In genomic region chr15:99703104-99703503, GRCm38 (mm10) we compare ENCODE assay signal across 9 mouse cellular contexts. TPM values are rescaled to one million over a fixed set of nuclear protein-coding genes. Genes with fewer than 3 reads are reported as not detected.
A peak's percentile ranks its signal among the peaks of the same experiment; 100 is the strongest.
DNase-seq lines count a peak whose midpoint lies in the region; ATAC-seq lines count a peak whose summit lies in the region.
"Had no signal": no experiment of that assay in that cellular context is flagged by ENCODE, and none has a peak within 500 bp of the region (broad histone marks: within the 10 kb centered on the region; RNA-seq: fewer than 3 reads in every experiment).

No protein-coding gene starts in this region.

- peaks cover 17% of the 10 kb centered on the region for H3K27me3 ChIP-seq in megakaryocyte, embryonic 14.5 days (replicated peaks)
- H3K27me3 ChIP-seq in limb, embryonic 13.5 days = peaks cover 7% of the 10 kb centered on the region
- no peaks in the 10 kb centered on the region for H3K27me3 ChIP-seq in stomach, embryonic 15.5 days (replicated peaks)

- no peaks in the 10 kb centered on the region for H3K9me3 ChIP-seq in megakaryocyte, embryonic 14.5 days
- no peaks in the 10 kb centered on the region for H3K9me3 ChIP-seq in limb, embryonic 13.5 days
- H3K9me3 ChIP-seq in stomach, embryonic 15.5 days = no peaks in the 10 kb centered on the region

- ATAC-seq in megakaryocyte, adult 5-6 weeks (ENCODE audit: poor library complexity, severe bottlenecking) = no peak
- ATAC-seq in limb, embryonic 13.5 days (ENCODE audit: low FRiP score, low read depth) = no peak
- ATAC-seq in stomach, embryonic 15.5 days (ENCODE audit: insufficient read depth, low FRiP score, low read depth) = no peak

- H3K9ac ChIP-seq in limb, embryonic 13.5 days = peak overlapping the region; percentile 96
- no peak overlapping the region for H3K9ac ChIP-seq in stomach, embryonic 15.5 days

- peak overlapping the region; percentile 95; the same call in 1 of the 2 replicates for H3K27ac ChIP-seq in limb, embryonic 13.5 days
- peak overlapping the region; percentile 95 for H3K27ac ChIP-seq in stomach, embryonic 15.5 days
- H3K27ac ChIP-seq: macrophage had no signal

- WGBS in limb, embryonic 13.5 days = 66% methylated on average over 9 of the region's 9 CpGs
- WGBS in stomach, embryonic 15.5 days = 61% methylated on average over 9 of the region's 9 CpGs

- peaks cover 38% of the 10 kb centered on the region for H3K36me3 ChIP-seq in megakaryocyte, embryonic 14.5 days (replicated peaks; ENCODE audit: low read length)
- H3K36me3 ChIP-seq in limb, embryonic 13.5 days = peaks cover 43% of the 10 kb centered on the region
- H3K36me3 ChIP-seq in stomach, embryonic 15.5 days = peaks cover 22% of the 10 kb centered on the region

- DNase-seq in adrenal gland, adult 2 months = peak; percentile 37
- DNase-seq in adrenal gland, postnatal 4 days (ENCODE audit: low spot score in 2 of 2) = no peak
- no peak for DNase-seq in cerebellum, adult 18-20 months
- DNase-seq in spleen, postnatal 36 days (ENCODE audit: low spot score in 2 of 2) = no peak

- H3K4me3 ChIP-seq in megakaryocyte, embryonic 14.5 days (replicated peaks) = peak overlapping the region; percentile 95
- H3K4me3 ChIP-seq in limb, embryonic 13.5 days = peak overlapping the region; percentile 81
- peak overlapping the region; percentile 87 for H3K4me3 ChIP-seq in stomach, embryonic 15.5 days (replicated peaks)

- H3K4me1 ChIP-seq in megakaryocyte, embryonic 14.5 days = peaks cover 46% of the 10 kb centered on the region
- H3K4me1 ChIP-seq in limb, embryonic 13.5 days = peaks cover 29% of the 10 kb centered on the region
- peaks cover 17% of the 10 kb centered on the region for H3K4me1 ChIP-seq in stomach, embryonic 15.5 days

- peak overlapping the region; percentile 82 for H3K4me2 ChIP-seq in limb, embryonic 13.5 days (replicated peaks)
- H3K4me2 ChIP-seq in stomach, embryonic 15.5 days = peak overlapping the region; percentile 78

RNA-seq across cellular contexts. Expression of gene Smarcd1, which starts 1.2 kb away (rescaled TPM):
- total RNA-seq in adrenal gland, adult 2 months (2021) = 10 to 100 TPM; 37.6 to 53.6 TPM
- polyA plus RNA-seq in adrenal gland, adult 2 months (2012; rRNA removed) = 74.6 and 76.9 TPM in 2 replicates
- total RNA-seq in adrenal gland, postnatal 4 days (2021) = 100 to 1,000 TPM in 1 of 2 experiments, 10 to 100 TPM in 1; 94.9 to 103 TPM
- polyA plus RNA-seq in megakaryocyte, embryonic 14.5 days (2012; ENCODE audit: insufficient read depth, low replicate concordance) = 20.3 and 45.0 TPM in 2 replicates
- total RNA-seq in megakaryocyte, adult 5-6 weeks (2015) = 12.0 and 12.4 TPM in 2 replicates
- 9.3 and 16.1 TPM in 2 replicates for total RNA-seq in megakaryocyte, adult 5-6 weeks (2017)
- polyA plus RNA-seq in limb, embryonic 13.5 days (2015; fragmentation: Nextera tagmentation; extraction: Ambion mirVana) = 54.0 and 58.7 TPM in 2 replicates
- polyA plus RNA-seq in stomach, embryonic 15.5 days (2015; fragmentation: Nextera tagmentation; extraction: Ambion mirVana) = 24.1 and 27.0 TPM in 2 replicates

RNA-seq across cellular contexts. Expression of gene Gm17349, which starts 2.2 kb away (rescaled TPM):
- 10 to 100 TPM; 22.1 to 33.4 TPM for total RNA-seq in adrenal gland, adult 2 months (2021)
- 111 and 156 TPM in 2 replicates for polyA plus RNA-seq in adrenal gland, adult 2 months (2012; rRNA removed)
- 10 to 100 TPM; 34.8 to 45.6 TPM for total RNA-seq in adrenal gland, postnatal 4 days (2021)
- polyA plus RNA-seq in megakaryocyte, embryonic 14.5 days (2012; ENCODE audit: insufficient read depth, low replicate concordance) = 17.1 TPM in 1 of 2 replicates, not detected in the other
- total RNA-seq in megakaryocyte, adult 5-6 weeks (2015) = not detected in 2 replicates
- not detected in 2 replicates for total RNA-seq in megakaryocyte, adult 5-6 weeks (2017)
- not detected in 2 replicates for polyA plus RNA-seq in limb, embryonic 13.5 days (2015; fragmentation: Nextera tagmentation; extraction: Ambion mirVana)
- polyA plus RNA-seq in stomach, embryonic 15.5 days (2015; fragmentation: Nextera tagmentation; extraction: Ambion mirVana) = not detected in 2 replicates
- polyA plus RNA-seq: macrophage had no signal

RNA-seq across cellular contexts. Expression of gene Gpd1, which starts 14.2 kb away (rescaled TPM):
- total RNA-seq in adrenal gland, adult 2 months (2021) = 1,000 to 10,000 TPM; 1,060 to 1,239 TPM
- 708 and 828 TPM in 2 replicates for polyA plus RNA-seq in adrenal gland, adult 2 months (2012; rRNA removed)
- total RNA-seq in adrenal gland, postnatal 4 days (2021) = 100 to 1,000 TPM; 259 to 304 TPM
- polyA plus RNA-seq in megakaryocyte, embryonic 14.5 days (2012; ENCODE audit: insufficient read depth, low replicate concordance) = 0.34 TPM in 1 of 2 replicates, not detected in the other
- total RNA-seq in megakaryocyte, adult 5-6 weeks (2015) = 0.11 TPM in 1 of 2 replicates, not detected in the other
- 0.20 and 0.26 TPM in 2 replicates for total RNA-seq in megakaryocyte, adult 5-6 weeks (2017)
- polyA plus RNA-seq in limb, embryonic 13.5 days (2015; fragmentation: Nextera tagmentation; extraction: Ambion mirVana) = 0.27 and 0.55 TPM in 2 replicates
- polyA plus RNA-seq in stomach, embryonic 15.5 days (2015; fragmentation: Nextera tagmentation; extraction: Ambion mirVana) = 4.8 and 5.3 TPM in 2 replicates

RNA-seq across cellular contexts. Expression of gene Cox14, which starts 22.3 kb away (rescaled TPM):
- total RNA-seq in adrenal gland, adult 2 months (2021) = 100 to 1,000 TPM; 202 to 243 TPM
- 685 and 754 TPM in 2 replicates for polyA plus RNA-seq in adrenal gland, adult 2 months (2012; rRNA removed)
- 100 to 1,000 TPM; 171 to 192 TPM for total RNA-seq in adrenal gland, postnatal 4 days (2021)
- polyA plus RNA-seq in megakaryocyte, embryonic 14.5 days (2012; ENCODE audit: insufficient read depth, low replicate concordance) = 83.6 and 145 TPM in 2 replicates
- total RNA-seq in megakaryocyte, adult 5-6 weeks (2015) = 67.3 and 78.1 TPM in 2 replicates
- 15.4 and 25.6 TPM in 2 replicates for total RNA-seq in megakaryocyte, adult 5-6 weeks (2017)
- polyA plus RNA-seq in limb, embryonic 13.5 days (2015; fragmentation: Nextera tagmentation; extraction: Ambion mirVana) = 139 and 143 TPM in 2 replicates
- polyA plus RNA-seq in stomach, embryonic 15.5 days (2015; fragmentation: Nextera tagmentation; extraction: Ambion mirVana) = 156 and 220 TPM in 2 replicates

RNA-seq across cellular contexts. Expression of gene Asic1, which starts 32.9 kb away (rescaled TPM):
- under 1 TPM; 0.59 to 0.72 TPM for total RNA-seq in adrenal gland, adult 2 months (2021)
- polyA plus RNA-seq in adrenal gland, adult 2 months (2012; rRNA removed) = 0.37 and 0.71 TPM in 2 replicates
- total RNA-seq in adrenal gland, postnatal 4 days (2021) = 1 to 10 TPM; 1.4 to 1.5 TPM
- not detected in 2 replicates for polyA plus RNA-seq in megakaryocyte, embryonic 14.5 days (2012; ENCODE audit: insufficient read depth, low replicate concordance)
- 0.05 TPM in 1 of 2 replicates, not detected in the other for total RNA-seq in megakaryocyte, adult 5-6 weeks (2015)
- 0.11 TPM in 1 of 2 replicates, not detected in the other for total RNA-seq in megakaryocyte, adult 5-6 weeks (2017)
- 1.7 and 1.8 TPM in 2 replicates for polyA plus RNA-seq in limb, embryonic 13.5 days (2015; fragmentation: Nextera tagmentation; extraction: Ambion mirVana)
- 1.6 and 2.3 TPM in 2 replicates for polyA plus RNA-seq in stomach, embryonic 15.5 days (2015; fragmentation: Nextera tagmentation; extraction: Ambion mirVana)

Comparison
In these comparisons a context has a peak if more than half of its experiments do, and no peak if none do; other contexts are left out.
1. RNA of gene Gpd1, which starts 14.2 kb away (polyA plus RNA-seq): 708 to 828 TPM in adrenal gland, adult 2 months; 4.8 to 5.3 TPM in stomach, embryonic 15.5 days, 0.27 to 0.55 TPM in limb, embryonic 13.5 days and 0.34 TPM in megakaryocyte, embryonic 14.5 days; every median in the first group is over 100 times any median in the second.
2. Peak in every context shown above with its lines, with median percentiles within 50 percentile points of each other: H3K4me3 ChIP-seq.